Mouse (Mus musculus): ENCODE measurements around the gene Mast3. TPM values are rescaled to one million over a fixed set of nuclear protein-coding genes. Genes with fewer than 3 reads are reported as not detected.

Mast3 gene
- polyA plus RNA-seq, 1 experiment from 2014 or later = 18.1 TPM

DNA sequence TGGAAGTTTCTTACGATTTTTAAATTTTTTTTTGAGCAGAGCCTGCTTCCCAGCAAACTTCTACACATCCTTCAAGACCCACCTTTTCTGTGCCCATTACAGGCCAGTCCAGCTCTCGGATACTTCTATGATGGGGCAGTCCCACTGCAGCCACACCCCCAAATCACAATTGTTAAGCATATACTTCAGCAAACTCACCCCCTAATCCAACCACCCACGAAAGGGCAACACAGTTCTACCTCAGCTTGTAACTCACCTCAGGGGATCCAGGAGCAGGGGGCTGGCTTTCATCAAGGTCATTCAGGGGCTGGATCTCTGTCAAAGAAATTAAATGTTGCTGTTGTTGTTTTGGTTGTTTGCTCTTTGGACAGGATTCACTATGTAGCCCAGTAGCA, 17.8 kb downstream of the Mast3 start:
- H3K27ac ChIP-seq = no peak overlapping the region
- peak overlapping the region; percentile 41 for H3K4me2 ChIP-seq
- no peak overlapping the region for H3K9ac ChIP-seq
- peaks cover 44% of the 10 kb centered on the region for H3K4me1 ChIP-seq
- peaks cover 72% of the 10 kb centered on the region for H3K36me3 ChIP-seq
- H3K4me3 ChIP-seq (replicated peaks) = no peak overlapping the region
- no peak for ATAC-seq (replicated peaks; ENCODE audit: low FRiP score)
- H3K9me3 ChIP-seq (replicated peaks) = no peaks in the 10 kb centered on the region
- WGBS = 86% methylated on average over 3 of the region's 3 CpGs
- H3K27me3 ChIP-seq = no peaks in the 10 kb centered on the region

DNA sequence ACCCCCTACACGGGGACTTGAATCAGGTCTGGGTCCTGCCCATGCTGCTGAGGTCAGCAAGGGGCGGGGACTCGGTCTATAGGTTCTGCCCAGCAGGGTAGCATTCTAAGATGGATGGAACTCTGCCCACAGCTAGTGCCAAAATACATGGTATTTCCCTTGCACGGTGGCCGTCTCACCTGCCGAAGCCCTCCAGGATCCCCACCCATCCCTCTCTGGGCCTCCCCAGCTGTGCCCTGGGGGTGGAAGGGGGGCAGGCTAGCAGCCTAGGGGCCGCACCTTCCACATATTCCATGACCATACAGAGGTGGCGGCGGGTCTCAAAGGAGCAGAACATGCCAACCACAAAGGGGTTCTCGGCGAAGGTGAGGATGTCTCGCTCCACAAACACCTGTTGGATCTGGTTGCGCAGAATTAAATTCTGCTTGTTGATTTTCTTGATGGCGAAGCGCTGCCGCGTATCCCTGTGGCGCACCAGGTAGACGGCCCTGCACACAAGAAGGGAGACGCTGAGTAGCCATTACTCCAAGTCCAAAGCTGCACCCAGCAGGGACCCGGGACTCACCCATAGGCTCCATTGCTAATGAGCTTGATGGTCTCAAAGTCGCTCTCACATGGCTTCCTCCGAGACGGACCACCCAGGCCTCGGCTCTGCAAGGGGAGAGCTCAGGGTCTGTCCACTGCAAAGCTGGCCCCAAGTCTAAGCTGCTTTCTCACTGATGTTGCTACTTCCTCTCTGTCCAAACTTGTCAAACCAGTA, 18.4 kb downstream of the Mast3 start:
- Histone ChIP-seq H3K27me3 (no peaks in the 10 kb centered on the region), H3K27ac (no peak overlapping the region), H3K4me2 (no peak overlapping the region), H3K36me3 (peaks cover 78% of the 10 kb centered on the region), H3K9me3 (replicated peaks) (no peaks in the 10 kb centered on the region), H3K9ac (no peak overlapping the region), H3K4me3 (replicated peaks) (no peak overlapping the region), H3K4me1 (peaks cover 38% of the 10 kb centered on the region)
- no peak for ATAC-seq (replicated peaks; ENCODE audit: low FRiP score)
- WGBS = 86% methylated on average over 25 of the region's 25 CpGs

DNA sequence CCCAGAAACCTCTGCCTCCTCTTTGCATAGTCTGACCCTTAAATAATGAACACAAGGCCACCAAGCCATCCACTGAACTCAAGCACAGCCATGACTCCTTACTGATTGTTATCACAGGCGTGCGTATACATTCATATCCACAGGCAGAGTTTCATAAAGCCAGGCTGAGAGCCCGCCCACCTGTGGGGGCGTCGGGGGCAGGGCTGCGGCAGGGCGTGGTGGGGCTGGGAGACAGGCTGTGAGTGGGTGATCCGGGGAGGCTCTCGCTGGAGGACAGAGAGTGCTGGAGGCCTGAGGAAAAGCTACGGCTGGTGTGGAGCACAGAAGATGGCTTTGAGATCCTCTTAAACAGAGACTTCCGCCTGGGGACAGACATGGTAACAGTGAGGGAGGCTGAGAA, 24.8 kb downstream of the Mast3 start:
- H3K27me3 ChIP-seq = no peaks in the 10 kb centered on the region
- 74% methylated on average over 11 of the region's 11 CpGs for WGBS
- H3K9ac ChIP-seq = no peak overlapping the region
- H3K9me3 ChIP-seq (replicated peaks) = no peaks in the 10 kb centered on the region
- H3K4me2 ChIP-seq = no peak overlapping the region
- no peak for ATAC-seq (replicated peaks; ENCODE audit: low FRiP score)
- H3K4me3 ChIP-seq (replicated peaks) = no peak overlapping the region
- peaks cover 70% of the 10 kb centered on the region for H3K36me3 ChIP-seq
- no peak overlapping the region for H3K27ac ChIP-seq
- peaks cover 31% of the 10 kb centered on the region for H3K4me1 ChIP-seq

DNA sequence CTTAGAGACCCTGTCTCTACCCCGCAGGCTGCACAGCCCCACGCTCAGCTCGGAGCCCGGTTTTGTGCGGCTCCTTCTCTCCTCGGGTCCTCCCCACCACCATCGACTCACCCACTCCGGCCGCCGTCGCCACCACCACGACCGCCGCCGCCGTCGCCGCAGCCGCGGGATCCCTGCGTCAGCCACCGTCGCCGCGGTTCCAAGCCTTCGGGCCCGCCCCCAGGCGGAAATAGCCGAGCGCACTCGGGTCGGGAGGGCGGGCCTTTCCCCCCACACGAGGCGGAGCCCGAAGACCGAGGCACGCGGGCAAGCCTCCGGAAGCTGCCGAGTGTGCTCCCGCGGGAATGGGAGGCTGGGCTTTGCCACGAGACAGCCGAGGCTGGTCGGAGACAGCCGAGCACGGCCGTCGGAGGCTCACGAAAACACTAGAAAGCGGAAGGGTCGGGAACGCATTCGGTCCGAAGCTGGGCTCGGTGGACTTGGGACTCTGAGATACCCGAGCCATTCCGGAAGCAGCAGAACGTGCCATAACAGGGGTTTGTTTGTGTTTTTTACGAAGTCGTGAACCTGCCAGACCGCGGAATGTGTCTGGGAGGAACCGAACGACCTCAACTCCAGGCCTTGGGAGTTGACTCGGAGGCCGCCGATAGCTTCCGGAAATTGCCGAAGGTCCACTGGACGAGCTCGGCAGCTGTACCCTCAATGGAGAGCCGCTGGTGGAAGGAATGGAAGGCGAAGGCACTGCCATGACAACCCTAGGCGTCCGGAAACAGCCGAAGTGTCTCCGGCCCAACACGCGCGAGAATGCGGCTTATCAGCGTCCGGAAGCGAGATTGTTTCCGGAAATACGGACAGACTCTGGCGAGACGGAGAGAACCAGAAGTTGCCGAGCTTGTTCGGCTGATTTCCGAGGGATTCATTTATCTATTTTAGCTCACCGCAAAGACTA, 28.1 kb downstream of the Mast3 start, which contains the start of gene Pik3r2:
Pik3r2 (minus strand) TSS at position 218 of the 949 bp plus-strand sequence.
- peak within 1 kb of the TSS; percentile 99 for H3K27ac ChIP-seq
- H3K4me3 ChIP-seq (replicated peaks) = peak within 1 kb of the TSS; percentile 77
- no peaks in the 10 kb centered on the region for H3K9me3 ChIP-seq (replicated peaks)
- peaks cover 70% of the 10 kb centered on the region for H3K36me3 ChIP-seq
- peaks cover 59% of the 10 kb centered on the region for H3K4me1 ChIP-seq
- H3K27me3 ChIP-seq = no peaks in the 10 kb centered on the region
- ATAC-seq (replicated peaks; ENCODE audit: low FRiP score) = peak; percentile 93
- WGBS = under 1% methylated on average over 94 of the region's 94 CpGs
- H3K9ac ChIP-seq = peak within 1 kb of the TSS; percentile 88
- peak within 1 kb of the TSS; percentile 76 for H3K4me2 ChIP-seq

DNA sequence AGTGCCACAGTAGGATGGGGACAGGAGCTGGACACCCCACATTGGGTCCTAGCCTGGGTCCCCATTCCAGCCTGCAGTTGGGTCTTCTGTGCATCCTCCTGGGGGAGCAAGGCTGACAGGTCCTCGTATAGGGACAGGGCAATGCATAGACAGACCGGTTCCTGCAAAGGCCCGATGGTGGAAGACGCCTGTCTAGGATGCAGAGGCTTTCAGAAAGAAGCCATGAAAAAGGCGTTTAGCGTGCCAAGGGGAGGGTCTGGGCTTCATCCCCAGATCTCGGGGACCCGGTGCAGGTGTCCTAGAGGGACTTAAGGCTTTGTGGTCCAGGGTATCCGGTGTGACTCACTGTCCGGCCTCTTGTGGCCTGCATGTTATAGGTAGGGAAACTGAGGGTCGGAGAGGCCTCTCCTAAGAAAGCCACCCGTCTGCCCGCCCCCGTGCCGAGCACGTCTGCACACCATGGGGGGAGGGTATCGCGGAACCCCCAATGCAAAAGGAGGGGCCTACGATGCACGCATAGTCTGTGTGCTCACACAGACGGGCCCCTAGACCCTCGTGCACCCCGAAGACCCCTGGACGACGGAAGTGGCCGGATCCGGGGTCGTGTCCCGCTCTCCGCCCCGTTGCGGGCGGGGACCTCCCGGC, 28.9 kb downstream of the Mast3 start:
- peaks cover 59% of the 10 kb centered on the region for H3K4me1 ChIP-seq
- WGBS = 3% methylated on average over 34 of the region's 34 CpGs
- H3K27ac ChIP-seq = peak overlapping the region; percentile 99
- H3K9me3 ChIP-seq (replicated peaks) = no peaks in the 10 kb centered on the region
- peak overlapping the region; percentile 77 for H3K4me3 ChIP-seq (replicated peaks)
- H3K27me3 ChIP-seq = no peaks in the 10 kb centered on the region
- no peak; the same call in 1 of the 2 replicates for ATAC-seq (replicated peaks; ENCODE audit: low FRiP score)
- peak overlapping the region; percentile 88 for H3K9ac ChIP-seq
- H3K36me3 ChIP-seq = peaks cover 70% of the 10 kb centered on the region
- peak overlapping the region; percentile 76 for H3K4me2 ChIP-seq

DNA sequence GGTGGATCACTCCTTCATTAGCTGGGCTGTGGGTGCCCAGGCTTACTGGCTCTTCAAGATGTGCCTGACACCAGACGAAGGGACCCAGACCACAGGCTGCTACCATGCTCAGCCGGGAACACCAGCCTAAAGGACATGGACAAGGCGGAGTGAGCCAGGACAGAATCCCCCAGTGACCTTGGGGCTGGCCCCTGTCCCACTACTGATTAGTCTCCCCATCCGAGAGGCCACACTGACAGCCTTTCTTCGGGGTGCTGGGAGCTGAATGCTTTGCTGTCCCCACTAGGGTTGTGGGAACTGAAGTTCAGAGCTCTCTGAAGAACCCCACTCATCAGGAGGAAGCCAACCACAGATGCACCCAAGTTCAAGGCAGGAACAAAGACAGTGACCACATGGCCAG, 29.6 kb downstream of the Mast3 start:
- Histone ChIP-seq H3K4me2 (peak overlapping the region; percentile 76), H3K27me3 (no peaks in the 10 kb centered on the region), H3K4me1 (peaks cover 57% of the 10 kb centered on the region), H3K9ac (peak overlapping the region; percentile 88), H3K27ac (no peak overlapping the region; the same call in 1 of the 2 replicates), H3K9me3 (replicated peaks) (no peaks in the 10 kb centered on the region), H3K4me3 (replicated peaks) (peak overlapping the region; percentile 77), H3K36me3 (peaks cover 70% of the 10 kb centered on the region)
- no peak for ATAC-seq (replicated peaks; ENCODE audit: low FRiP score)
- WGBS = 89% methylated on average over 5 of the region's 5 CpGs

DNA sequence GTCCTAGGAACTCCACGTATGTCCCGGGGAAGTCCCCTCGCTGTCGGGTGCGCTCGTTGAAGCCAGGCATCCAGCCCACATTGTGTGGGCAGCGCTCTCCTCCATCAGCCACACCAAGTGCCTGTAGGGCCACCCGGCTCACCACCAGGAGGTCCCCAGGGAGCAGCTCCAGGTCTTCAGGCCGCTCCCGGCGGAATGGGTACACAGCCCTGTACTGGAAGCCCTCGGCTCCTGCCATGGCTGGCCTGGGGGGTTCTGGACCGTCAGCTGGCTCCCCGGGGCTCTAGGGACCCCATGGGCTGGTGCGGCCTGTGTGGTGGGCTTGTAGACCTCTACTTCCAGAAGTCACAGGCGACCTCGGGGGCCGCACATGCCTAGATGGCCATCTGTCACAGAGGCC, 30.1 kb downstream of the Mast3 start:
- 93% methylated on average over 18 of the region's 18 CpGs for WGBS
- no peak for ATAC-seq (replicated peaks; ENCODE audit: low FRiP score)
- Histone ChIP-seq H3K27ac (no peak overlapping the region), H3K27me3 (no peaks in the 10 kb centered on the region), H3K9me3 (replicated peaks) (no peaks in the 10 kb centered on the region), H3K4me1 (peaks cover 54% of the 10 kb centered on the region), H3K9ac (peak overlapping the region; percentile 88; the same call in 1 of the 2 replicates), H3K36me3 (peaks cover 70% of the 10 kb centered on the region), H3K4me3 (replicated peaks) (0 out of 2 replicates have a peak overlapping the region, but pooled peaks have one; percentile 77), H3K4me2 (no peak overlapping the region)

DNA sequence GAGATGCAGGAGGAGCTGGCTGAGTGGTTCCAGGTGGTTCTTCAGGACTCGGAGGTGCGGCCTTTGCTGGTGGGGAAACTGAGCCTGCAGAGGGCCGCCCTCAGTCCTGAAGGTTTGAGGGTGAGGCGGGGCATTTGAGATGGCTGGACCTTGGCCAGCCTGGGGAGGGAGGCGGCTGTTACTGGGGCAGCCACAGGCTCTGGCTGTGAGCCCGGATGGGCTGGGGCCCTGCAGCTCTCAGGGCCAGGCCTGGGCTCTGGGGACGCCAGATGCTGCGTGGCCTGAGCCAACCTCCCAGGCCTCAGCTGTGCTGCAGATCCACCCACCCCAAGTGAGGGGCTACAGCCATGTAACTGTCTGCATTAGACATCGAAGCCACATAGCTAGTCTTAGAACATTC, 31.0 kb downstream of the Mast3 start:
- Histone ChIP-seq H3K4me1 (peaks cover 51% of the 10 kb centered on the region), H3K9me3 (replicated peaks) (no peaks in the 10 kb centered on the region), H3K4me2 (peak overlapping the region; percentile 24; the same call in 1 of the 2 replicates), H3K9ac (peak overlapping the region; percentile 88), H3K27me3 (no peaks in the 10 kb centered on the region), H3K27ac (0 out of 2 replicates have a peak overlapping the region, but pooled peaks have one; percentile 55), H3K36me3 (peaks cover 68% of the 10 kb centered on the region), H3K4me3 (replicated peaks) (0 out of 2 replicates have a peak overlapping the region, but pooled peaks have one; percentile 4)
- WGBS = 63% methylated on average over 9 of the region's 9 CpGs
- no peak for ATAC-seq (replicated peaks; ENCODE audit: low FRiP score)

DNA sequence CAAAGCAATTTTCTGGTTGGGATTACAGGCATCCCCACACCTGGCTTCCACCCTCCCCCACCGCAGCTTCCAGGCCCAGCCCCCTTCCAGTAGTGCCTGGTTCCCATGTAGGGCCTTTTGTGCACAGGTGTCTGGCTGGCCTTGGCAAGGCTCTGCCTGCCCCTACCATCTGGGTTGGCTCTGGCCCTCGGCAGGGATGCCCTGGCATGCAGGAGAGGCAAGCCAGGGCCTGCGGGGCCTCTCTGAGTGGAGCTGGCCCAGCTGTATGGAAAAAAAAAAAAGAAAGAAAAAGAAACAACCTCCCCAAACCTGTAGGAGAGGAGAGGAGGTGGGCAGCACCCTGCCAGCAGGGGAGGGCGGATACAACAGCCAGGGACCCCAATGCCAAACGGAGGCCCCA, 31.4 kb downstream of the Mast3 start:
- peaks cover 68% of the 10 kb centered on the region for H3K36me3 ChIP-seq
- no peak overlapping the region for H3K4me3 ChIP-seq (replicated peaks)
- WGBS = 90% methylated on average over 5 of the region's 5 CpGs
- H3K27me3 ChIP-seq = no peaks in the 10 kb centered on the region
- ATAC-seq (replicated peaks; ENCODE audit: low FRiP score) = no peak
- peaks cover 49% of the 10 kb centered on the region for H3K4me1 ChIP-seq
- H3K9ac ChIP-seq = peak overlapping the region; percentile 88; the same call in 1 of the 2 replicates
- no peaks in the 10 kb centered on the region for H3K9me3 ChIP-seq (replicated peaks)
- peak overlapping the region; percentile 24; the same call in 1 of the 2 replicates for H3K4me2 ChIP-seq
- no peak overlapping the region for H3K27ac ChIP-seq

DNA sequence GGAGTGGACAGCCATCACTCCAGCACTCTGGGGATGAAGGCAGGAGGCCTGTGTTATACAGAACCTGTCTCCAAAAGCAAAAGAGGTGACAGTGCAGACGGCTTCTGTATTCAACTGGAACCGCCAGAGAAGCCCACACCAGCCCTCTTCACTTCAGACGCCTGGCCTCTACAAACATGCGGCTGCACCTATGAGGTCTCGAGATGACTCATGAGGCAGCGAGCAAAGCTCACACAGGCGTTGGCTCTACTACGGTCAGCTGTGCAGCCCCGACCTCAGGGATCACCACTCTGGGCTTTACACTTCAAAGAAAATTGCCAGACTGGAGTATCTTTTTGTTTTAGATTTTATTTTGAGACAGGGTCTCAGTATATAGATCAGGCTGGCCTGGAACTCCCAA, 32.0 kb downstream of the Mast3 start:
- H3K4me1 ChIP-seq = peaks cover 47% of the 10 kb centered on the region
- 0 out of 2 replicates have a peak overlapping the region, but pooled peaks have one; percentile 3 for H3K9ac ChIP-seq
- H3K9me3 ChIP-seq (replicated peaks) = no peaks in the 10 kb centered on the region
- H3K4me3 ChIP-seq (replicated peaks) = no peak overlapping the region
- H3K4me2 ChIP-seq = no peak overlapping the region
- 0 out of 2 replicates have a peak overlapping the region, but pooled peaks have one; percentile 1 for H3K27ac ChIP-seq
- H3K27me3 ChIP-seq = no peaks in the 10 kb centered on the region
- 80% methylated on average over 9 of the region's 9 CpGs for WGBS
- no peak for ATAC-seq (replicated peaks; ENCODE audit: low FRiP score)
- peaks cover 69% of the 10 kb centered on the region for H3K36me3 ChIP-seq

DNA sequence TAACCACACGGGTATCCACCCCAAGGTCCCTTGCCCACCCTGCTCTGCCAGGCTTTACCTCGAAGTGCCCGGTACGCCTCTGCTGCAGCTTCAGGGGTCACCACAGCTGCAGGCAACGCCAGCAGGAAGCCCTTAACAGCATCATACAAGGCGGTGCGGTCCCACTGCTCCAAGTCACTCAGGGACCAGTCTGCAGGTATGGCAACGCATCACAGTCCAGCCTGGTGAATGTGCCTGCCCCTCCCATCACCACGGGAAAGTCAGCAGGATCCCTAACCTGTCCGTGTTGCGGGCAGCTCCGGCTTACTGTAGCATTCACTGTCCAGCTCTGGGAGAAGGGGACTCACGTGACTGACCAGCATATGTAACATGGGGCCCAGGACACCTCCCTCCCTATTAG, 32.8 kb downstream of the Mast3 start:
- no peak overlapping the region for H3K4me3 ChIP-seq (replicated peaks)
- H3K36me3 ChIP-seq = peaks cover 74% of the 10 kb centered on the region
- H3K27ac ChIP-seq = no peak overlapping the region
- H3K4me1 ChIP-seq = peaks cover 48% of the 10 kb centered on the region
- H3K9me3 ChIP-seq (replicated peaks) = no peaks in the 10 kb centered on the region
- H3K4me2 ChIP-seq = no peak overlapping the region
- H3K27me3 ChIP-seq = no peaks in the 10 kb centered on the region
- 94% methylated on average over 13 of the region's 13 CpGs for WGBS
- no peak for ATAC-seq (replicated peaks; ENCODE audit: low FRiP score)
- 0 out of 2 replicates have a peak overlapping the region, but pooled peaks have one; percentile 16 for H3K9ac ChIP-seq

Measured in kidney, embryonic 15.5 days (tissue).